Mouse (Mus musculus) midbrain, embryonic 12.5 days (tissue): ENCODE data around the gene Hist1h2bh. TPM values are rescaled to one million over a fixed set of nuclear protein-coding genes. Genes with fewer than 3 reads are reported as not detected.
"Not testable (repeated sequence)": the region's sequence is repeated elsewhere in the genome, so short reads cannot be mapped to it uniquely, and the experiment has no call there.

Experiments used
- ATAC-seq: fragments of 200-750 bp; cut with Nextera tagmentation; 2 replicates; pipeline ENCODE4 v1.8.0; 2017; ENCODE audit warnings: low read depth, moderate TSS enrichment, moderate library complexity; ENCODE audit not compliant: low FRiP score
- H3K27ac ChIP-seq: fragments of 300-500 bp; sonication (generic); replicated peaks from 2 replicates; pipeline ENCODE4 v1.5.1; 2016; ENCODE audit warnings: mild to moderate bottlenecking
- H3K27me3 ChIP-seq: fragments of 300-500 bp; sonication (generic); 2 replicates; pipeline ENCODE4 v1.6.1; 2016; ENCODE audit warnings: mild to moderate bottlenecking
- H3K36me3 ChIP-seq: fragments of 300-500 bp; sonication (generic); 2 replicates; pipeline ENCODE4 v1.6.1; 2016
- H3K4me1 ChIP-seq: fragments of 300-500 bp; sonication (generic); 2 replicates; pipeline ENCODE4 v1.6.1; 2016
- H3K4me2 ChIP-seq: fragments of 300-500 bp; sonication (generic); replicated peaks from 2 replicates; pipeline ENCODE4 v1.6.1; 2016; ENCODE audit warnings: mild to moderate bottlenecking, moderate library complexity
- H3K4me3 ChIP-seq: fragments of 300-500 bp; sonication (generic); 2 replicates; pipeline ENCODE4 v1.5.1; 2016; ENCODE audit warnings: mild to moderate bottlenecking
- H3K9ac ChIP-seq: fragments of 300-500 bp; sonication (generic); replicated peaks from 2 replicates; pipeline ENCODE4 v1.6.1; 2016; ENCODE audit warnings: mild to moderate bottlenecking, moderate library complexity
- H3K9me3 ChIP-seq: fragments of 300-500 bp; sonication (generic); 2 replicates; pipeline ENCODE4 v1.6.1; 2016; ENCODE audit warnings: mild to moderate bottlenecking
- WGBS: fragments of 180-500 bp; shearing (Covaris S2); methylation state at CpG from one replicate; pipeline ENCODE4 v1.1.7; 2016; 5-methylcytosine and 5-hydroxymethylcytosine counted together
- polyA plus RNA-seq: library from polyadenylated mRNA; unstranded; fragments of >200 nt; fragmentation: Nextera tagmentation; extraction: Ambion mirVana; gene quantifications from 2 replicates; pipeline ENCODE4 v1.2.1, GENCODE M21; 2016

The Hist1h2bh gene
- polyA plus RNA-seq, 1 experiment from 2014 or later = 0.64 TPM

DNA sequence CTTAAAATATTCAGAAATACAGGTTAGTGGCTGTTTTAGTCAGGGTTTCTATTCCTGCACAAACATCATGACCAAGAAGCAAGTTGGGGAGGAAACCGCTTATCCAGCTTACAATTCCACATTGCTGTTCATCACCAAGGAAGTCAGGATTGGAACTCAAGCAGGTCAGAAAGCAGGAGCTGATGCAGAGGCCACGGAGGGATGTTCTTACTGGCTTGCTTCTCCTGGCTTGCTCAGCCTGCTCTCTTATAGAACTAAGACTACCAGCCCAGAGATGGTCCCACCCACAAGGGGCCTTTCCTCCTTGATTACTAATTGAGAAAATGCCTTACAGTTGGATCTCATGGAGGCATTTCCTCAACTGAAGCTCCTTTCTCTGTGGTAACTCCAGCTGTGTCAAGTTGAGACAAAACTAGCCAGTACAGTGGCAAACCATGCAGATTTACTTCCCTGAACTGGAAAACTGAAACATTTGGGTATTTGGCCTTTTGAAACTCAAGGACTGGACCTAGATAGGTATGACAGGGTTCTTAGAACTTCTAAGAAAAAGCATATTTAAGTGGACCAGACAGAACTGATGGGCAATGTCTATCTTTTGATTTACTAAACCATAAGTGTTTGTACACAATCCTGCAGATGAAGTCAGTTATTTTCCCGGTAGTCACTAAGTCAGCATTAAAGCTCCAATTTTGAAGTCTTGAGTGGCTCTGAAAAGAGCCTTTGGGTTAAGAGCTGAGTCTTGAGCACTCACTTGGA lies 789 bp downstream of the Hist1h2bh start:
- not testable (repeated sequence) for ATAC-seq, H3K4me1 ChIP-seq, H3K27me3 ChIP-seq, H3K36me3 ChIP-seq, H3K9me3 ChIP-seq
- peak overlapping the region; percentile 92 for H3K27ac ChIP-seq
- H3K4me2 ChIP-seq = peak overlapping the region; percentile 63
- WGBS = 2% methylated on average over 3 of the region's 3 CpGs
- peak overlapping the region; percentile 54 for H3K9ac ChIP-seq
- H3K4me3 ChIP-seq = peak overlapping the region; percentile 47

DNA sequence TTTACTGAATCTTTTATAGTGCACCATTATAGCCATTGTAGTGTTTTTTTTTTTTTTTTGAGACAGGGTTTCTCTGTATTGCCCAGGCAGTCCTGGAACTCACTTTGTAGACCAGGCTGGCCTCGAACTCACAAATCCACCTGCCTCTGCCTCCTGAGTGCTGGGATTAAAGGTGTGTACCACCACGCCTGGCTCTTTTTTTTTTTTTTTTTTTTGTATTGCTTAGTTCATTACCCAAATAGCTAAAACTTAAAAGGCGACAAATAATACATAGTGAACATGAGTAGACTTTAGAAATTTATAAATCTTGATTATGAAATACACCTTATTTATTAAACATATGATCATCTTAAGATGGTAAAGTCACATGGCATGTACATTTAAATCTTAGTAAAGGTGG lies 1.7 kb downstream of the Hist1h2bh start:
- no peaks in the 10 kb centered on the region for H3K9me3 ChIP-seq
- no peak overlapping the region for H3K9ac ChIP-seq
- no peaks in the 10 kb centered on the region for H3K36me3 ChIP-seq
- H3K27me3 ChIP-seq = no peaks in the 10 kb centered on the region
- no peak for ATAC-seq
- H3K4me3 ChIP-seq = no peak overlapping the region
- peaks cover 15% of the 10 kb centered on the region for H3K4me1 ChIP-seq
- no peak overlapping the region for H3K4me2 ChIP-seq
- 84% methylated on average over 3 of the region's 3 CpGs for WGBS
- H3K27ac ChIP-seq = no peak overlapping the region

DNA sequence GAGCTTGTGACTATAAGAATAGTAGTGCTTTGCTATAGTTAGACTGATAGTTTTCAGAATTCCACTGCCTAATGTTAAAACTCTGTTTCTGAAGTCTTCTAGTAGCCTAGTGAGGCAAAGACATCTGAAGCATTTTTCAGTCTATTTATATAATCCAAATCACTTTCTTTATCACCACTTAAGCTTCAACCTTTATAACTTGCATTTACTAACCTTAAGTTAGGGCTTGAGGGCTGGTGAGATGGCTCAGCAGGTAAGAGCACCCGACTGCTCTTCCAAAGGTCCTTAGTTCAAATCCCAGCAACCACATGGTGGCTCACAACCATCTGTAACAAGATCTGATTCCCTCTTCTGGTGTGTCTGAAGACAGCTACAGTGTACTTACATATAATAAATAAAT lies 3.4 kb downstream of the Hist1h2bh start:
- H3K4me3 ChIP-seq, H3K4me2 ChIP-seq, H3K27me3 ChIP-seq, H3K36me3 ChIP-seq, H3K9ac ChIP-seq, H3K27ac ChIP-seq, H3K9me3 ChIP-seq, ATAC-seq: not testable (repeated sequence)
- H3K4me1 ChIP-seq = peaks cover 15% of the 10 kb centered on the region
- WGBS = 67% methylated on average over 1 of the region's 1 CpGs

DNA sequence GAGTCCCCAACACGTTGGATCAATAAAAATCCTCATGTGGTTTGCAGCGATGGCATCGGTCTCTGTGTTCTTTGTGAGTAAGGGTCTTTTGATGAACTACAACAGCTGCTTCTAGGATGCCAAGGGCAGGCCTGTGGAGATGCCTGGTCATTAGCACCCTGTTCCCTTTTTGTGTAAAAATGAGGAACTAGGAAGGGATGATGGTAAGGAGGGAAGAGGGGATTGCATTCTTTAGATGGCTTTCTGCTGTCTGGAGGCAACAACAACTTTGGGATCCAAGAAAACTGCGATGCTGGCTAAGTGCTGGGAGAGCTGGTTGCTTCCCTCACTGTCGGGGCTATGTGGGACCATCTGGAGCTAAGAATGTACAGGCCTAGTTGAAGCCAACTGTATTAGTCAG lies 4.9 kb downstream of the Hist1h2bh start:
- Histone ChIP-seq H3K27ac (no peak overlapping the region), H3K9me3 (no peaks in the 10 kb centered on the region), H3K27me3 (no peaks in the 10 kb centered on the region), H3K4me1 (peaks cover 22% of the 10 kb centered on the region), H3K4me3 (no peak overlapping the region), H3K9ac (no peak overlapping the region), H3K36me3 (no peaks in the 10 kb centered on the region), H3K4me2 (no peak overlapping the region)
- no peak for ATAC-seq
- 83% methylated on average over 5 of the region's 5 CpGs for WGBS

DNA sequence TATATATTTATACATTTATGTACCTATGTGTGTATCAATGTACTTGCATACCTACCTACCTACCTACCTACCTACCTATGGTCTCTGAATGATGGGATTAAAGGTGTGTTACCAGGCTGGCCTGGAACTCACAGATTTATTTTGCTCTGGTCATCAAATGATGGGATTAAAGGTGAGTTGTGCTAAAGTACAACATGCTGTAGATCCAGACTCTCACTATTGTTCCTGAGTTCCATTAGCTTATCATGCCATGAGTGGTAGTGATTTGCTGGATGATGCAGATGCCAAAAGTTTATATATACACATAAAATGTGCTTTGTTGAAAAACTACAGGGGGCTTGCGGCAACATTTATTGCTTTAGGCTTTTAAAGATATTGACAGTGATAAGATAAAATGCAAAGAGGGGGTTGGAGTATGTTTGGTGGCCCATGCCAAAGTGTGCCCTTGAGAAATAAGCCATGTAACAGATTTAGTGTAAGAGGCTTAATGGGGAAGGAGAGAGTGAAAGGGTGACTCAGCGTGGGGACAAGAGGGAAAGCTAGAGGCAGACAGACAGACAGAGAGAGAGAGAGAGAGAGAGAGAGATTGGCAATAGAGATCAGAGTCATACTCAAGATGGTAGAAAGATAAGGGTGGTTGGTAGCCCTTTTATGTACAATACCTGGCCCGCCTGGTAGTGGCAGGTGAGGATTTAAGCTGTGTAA lies 6.0 kb downstream of the Hist1h2bh start:
- no peaks in the 10 kb centered on the region for H3K27me3 ChIP-seq
- no peak for ATAC-seq
- peaks cover 29% of the 10 kb centered on the region for H3K4me1 ChIP-seq
- H3K4me3 ChIP-seq = peak overlapping the region; percentile 13
- H3K9me3 ChIP-seq = no peaks in the 10 kb centered on the region
- no peak overlapping the region for H3K9ac ChIP-seq
- 79% methylated on average over 3 of the region's 3 CpGs for WGBS
- no peak overlapping the region for H3K27ac ChIP-seq
- H3K4me2 ChIP-seq = peak overlapping the region; percentile 66
- H3K36me3 ChIP-seq = no peaks in the 10 kb centered on the region

DNA sequence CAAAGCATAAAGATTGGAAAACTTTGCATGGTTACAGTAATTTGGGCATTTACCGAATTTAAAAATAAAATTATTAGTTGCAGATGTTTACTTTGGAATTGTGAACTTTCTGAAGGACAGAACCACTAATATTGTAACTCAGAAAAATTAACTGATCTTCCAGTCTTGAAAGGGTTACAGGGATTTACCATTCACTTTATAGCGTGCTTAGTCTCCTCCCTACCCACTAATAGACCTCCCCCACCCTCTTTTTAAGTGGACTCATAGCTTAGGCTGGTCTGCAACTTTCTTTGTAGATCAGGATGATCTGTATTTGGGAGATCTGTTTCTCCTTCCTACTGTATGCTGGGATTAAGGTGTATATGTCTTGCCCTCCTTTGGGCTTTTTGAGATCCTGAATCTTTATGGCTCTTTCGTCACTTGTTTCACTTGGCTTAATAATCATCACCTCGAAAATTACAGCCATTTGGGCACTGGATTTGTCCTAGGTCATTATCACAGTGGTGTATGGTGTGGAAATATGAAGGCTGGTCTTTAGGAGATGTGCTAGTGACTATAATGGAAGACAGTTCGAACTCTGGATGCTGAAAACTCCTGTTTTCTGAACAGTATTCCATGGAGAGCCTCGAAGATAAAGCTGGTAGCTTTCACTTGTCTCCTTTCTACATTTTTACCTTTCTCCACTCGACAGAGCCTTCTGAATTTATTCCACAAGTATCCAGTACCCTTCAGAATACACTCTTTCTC lies 6.9 kb downstream of the Hist1h2bh start:
- peak overlapping the region; percentile 62 for H3K9ac ChIP-seq
- no peaks in the 10 kb centered on the region for H3K9me3 ChIP-seq
- H3K27me3 ChIP-seq = no peaks in the 10 kb centered on the region
- 21% methylated on average over 7 of the region's 7 CpGs for WGBS
- peak overlapping the region; percentile 66 for H3K4me2 ChIP-seq
- peak overlapping the region; percentile 56 for H3K27ac ChIP-seq
- H3K4me3 ChIP-seq = peak overlapping the region; percentile 56
- no peak for ATAC-seq
- no peaks in the 10 kb centered on the region for H3K36me3 ChIP-seq
- peaks cover 32% of the 10 kb centered on the region for H3K4me1 ChIP-seq

DNA sequence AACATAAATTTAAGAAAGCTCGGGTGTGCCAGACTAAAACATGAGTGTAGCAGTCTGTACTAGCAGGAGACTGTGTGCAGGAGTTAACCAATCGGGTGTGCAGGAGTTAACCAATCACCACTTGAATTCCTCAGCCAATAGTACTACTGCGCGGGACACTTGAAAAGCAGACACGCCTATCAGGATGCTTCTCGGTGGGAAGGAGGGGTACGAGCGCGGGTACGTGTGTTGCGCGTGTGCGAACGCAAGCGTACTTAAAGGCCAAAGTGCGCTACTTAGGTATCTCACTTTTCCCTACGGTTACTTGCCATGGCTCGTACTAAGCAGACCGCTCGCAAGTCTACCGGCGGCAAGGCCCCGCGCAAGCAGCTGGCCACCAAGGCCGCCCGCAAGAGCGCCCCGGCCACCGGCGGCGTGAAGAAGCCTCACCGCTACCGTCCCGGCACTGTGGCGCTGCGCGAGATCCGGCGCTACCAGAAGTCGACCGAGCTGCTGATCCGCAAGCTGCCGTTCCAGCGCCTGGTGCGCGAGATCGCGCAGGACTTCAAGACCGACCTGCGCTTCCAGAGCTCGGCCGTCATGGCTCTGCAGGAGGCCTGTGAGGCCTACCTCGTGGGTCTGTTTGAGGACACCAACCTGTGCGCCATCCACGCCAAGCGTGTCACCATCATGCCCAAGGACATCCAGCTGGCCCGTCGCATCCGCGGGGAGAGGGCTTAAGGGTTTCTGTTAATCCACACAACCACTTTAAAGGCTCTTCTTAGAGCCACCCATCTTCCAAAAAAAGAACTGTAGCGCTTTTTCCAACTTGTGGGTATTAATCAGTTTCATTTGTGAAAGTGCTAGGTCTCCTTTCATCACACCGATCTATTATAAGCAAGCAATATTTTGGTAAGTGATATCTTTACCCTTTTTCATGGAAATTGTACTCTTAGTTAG lies 7.8 kb downstream of the Hist1h2bh start, which contains the start of gene Hist1h3g:
Gene Hist1h3g (plus strand): TSS at position 286 of the 939 bp plus-strand sequence.
- Histone ChIP-seq H3K4me1 (peaks cover 32% of the 10 kb centered on the region), H3K27ac (peak within 1 kb of the TSS; percentile 97), H3K9ac (peak within 1 kb of the TSS; percentile 66), H3K4me2 (peak within 1 kb of the TSS; percentile 66), H3K4me3 (peak within 1 kb of the TSS; percentile 56)
- WGBS = 0% methylated on average over 46 of the region's 62 CpGs
- not testable (repeated sequence) for H3K27me3 ChIP-seq, H3K9me3 ChIP-seq, H3K36me3 ChIP-seq
- ATAC-seq = peak; percentile 92

DNA sequence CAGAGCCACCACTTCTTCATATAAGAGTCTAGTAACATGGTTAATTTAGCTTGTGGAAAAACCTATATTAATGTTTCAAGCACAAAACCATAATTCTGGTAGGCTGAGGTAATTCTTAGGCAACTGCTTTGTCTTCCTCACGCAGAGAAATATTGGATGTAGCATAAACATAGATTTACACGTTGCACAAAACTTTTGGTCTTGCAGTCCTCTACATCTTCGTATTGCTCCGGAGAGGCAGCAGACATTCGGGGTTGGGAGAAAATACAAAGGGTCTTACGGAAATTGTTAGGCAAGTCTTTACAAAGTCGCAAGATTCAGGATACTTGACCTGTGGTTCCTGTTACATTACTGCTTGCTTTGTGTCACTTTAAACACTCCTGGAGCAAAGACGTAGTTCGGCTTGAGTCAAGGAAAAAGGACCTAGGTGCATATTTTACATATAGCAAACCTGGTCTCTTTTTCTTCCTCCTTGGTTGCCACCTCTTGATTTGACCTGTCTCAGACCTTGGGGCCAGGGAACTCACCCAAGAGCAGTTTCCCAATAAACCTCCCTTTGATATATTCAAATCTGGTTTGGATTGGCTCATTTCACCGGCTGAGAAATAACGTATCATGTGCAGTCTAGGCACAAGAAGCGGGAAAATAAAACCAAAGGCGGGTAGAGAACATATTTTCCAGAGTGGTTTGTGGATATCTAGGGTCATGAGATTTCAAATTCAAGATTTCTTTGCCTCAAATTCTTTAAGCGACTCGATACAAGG lies 8.6 kb downstream of the Hist1h2bh start:
- Histone ChIP-seq H3K27ac (peak overlapping the region; percentile 97), H3K4me3 (peak overlapping the region; percentile 56), H3K36me3 (no peaks in the 10 kb centered on the region), H3K4me2 (peak overlapping the region; percentile 66), H3K27me3 (no peaks in the 10 kb centered on the region), H3K9me3 (no peaks in the 10 kb centered on the region), H3K4me1 (peaks cover 36% of the 10 kb centered on the region), H3K9ac (peak overlapping the region; percentile 66)
- WGBS = under 1% methylated on average over 15 of the region's 15 CpGs
- peak; percentile 3; the same call in 1 of the 2 replicates for ATAC-seq

DNA sequence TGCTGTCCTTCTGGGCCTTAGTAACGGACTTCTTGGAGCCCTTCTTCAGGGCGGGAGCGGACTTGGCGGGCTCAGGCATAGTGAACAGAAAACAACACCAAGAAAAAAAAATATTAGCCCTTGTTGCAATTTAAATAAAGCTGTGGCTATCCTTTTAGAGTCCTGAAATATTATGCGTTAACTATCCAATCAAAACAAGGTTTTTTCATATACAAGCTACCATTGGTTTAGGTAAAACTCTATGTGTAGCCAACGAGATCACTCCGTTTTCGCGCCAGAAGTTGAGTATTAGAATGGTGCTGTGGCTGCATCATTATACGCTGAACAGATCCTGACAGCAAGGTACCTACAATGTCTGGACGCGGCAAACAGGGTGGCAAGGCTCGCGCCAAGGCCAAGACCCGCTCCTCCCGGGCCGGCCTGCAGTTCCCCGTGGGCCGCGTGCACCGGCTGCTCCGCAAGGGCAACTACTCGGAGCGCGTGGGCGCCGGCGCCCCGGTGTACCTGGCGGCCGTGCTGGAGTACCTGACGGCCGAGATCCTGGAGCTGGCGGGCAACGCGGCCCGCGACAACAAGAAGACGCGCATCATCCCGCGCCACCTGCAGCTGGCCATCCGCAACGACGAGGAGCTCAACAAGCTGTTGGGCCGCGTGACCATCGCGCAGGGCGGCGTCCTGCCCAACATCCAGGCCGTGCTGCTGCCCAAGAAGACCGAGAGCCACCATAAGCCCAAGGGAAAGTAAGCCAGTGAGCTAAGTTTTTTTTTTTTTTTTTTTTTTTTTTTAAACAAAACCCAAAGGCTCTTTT lies 9.4 kb downstream of the Hist1h2bh start, which contains the start of gene Hist1h2af:
Gene Hist1h2af (plus strand): TSS at position 347 of the 808 bp plus-strand sequence.
- not testable (repeated sequence) for H3K9me3 ChIP-seq, H3K36me3 ChIP-seq, H3K27me3 ChIP-seq
- H3K9ac ChIP-seq = peak within 1 kb of the TSS; percentile 66
- under 1% methylated on average over 29 of the region's 53 CpGs for WGBS
- peak within 1 kb of the TSS; percentile 97 for H3K27ac ChIP-seq
- peaks cover 36% of the 10 kb centered on the region for H3K4me1 ChIP-seq
- peak within 1 kb of the TSS; percentile 56 for H3K4me3 ChIP-seq
- ATAC-seq = peak; percentile 45
- peak within 1 kb of the TSS; percentile 66 for H3K4me2 ChIP-seq
